ENCODE assay signal across 16 mouse cellular contexts in genomic region chr8:122058951-122059350, GRCm38 (mm10).
DNase-seq lines count a peak whose midpoint lies in the region; ATAC-seq and TF ChIP-seq lines count a peak whose summit lies in the region.
"Had no signal": no experiment of that assay in that cellular context is flagged by ENCODE, and none has a peak within 500 bp of the region (broad histone marks: within the 10 kb centered on the region; RNA-seq: fewer than 3 reads in every experiment).

No protein-coding gene starts in this region.

- H3K9ac ChIP-seq in forebrain, embryonic 14.5 days (ENCODE audit: low read length) = no peak overlapping the region
- no peak overlapping the region for H3K9ac ChIP-seq in forebrain, embryonic 15.5 days (replicated peaks)
- H3K9ac ChIP-seq in lung, postnatal 0 days (replicated peaks; ENCODE audit: low read depth) = no peak overlapping the region
- H3K9ac ChIP-seq in midbrain, embryonic 15.5 days = no peak overlapping the region
- H3K9ac ChIP-seq: intestine, embryonic 15.5 days had no signal

- no peak overlapping the region for H3K27ac ChIP-seq in forebrain, embryonic 14.5 days (ENCODE audit: low read depth, low read length)
- no peak overlapping the region for H3K27ac ChIP-seq in forebrain, embryonic 15.5 days (replicated peaks)
- no peak overlapping the region for H3K27ac ChIP-seq in lung, postnatal 0 days (ENCODE audit: low read length)
- H3K27ac ChIP-seq in midbrain, embryonic 15.5 days = no peak overlapping the region
- H3K27ac ChIP-seq: heart, adult 2 months; intestine, embryonic 15.5 days had no signal

- no peak for ATAC-seq in forebrain, embryonic 14.5 days
- no peak for ATAC-seq in forebrain, embryonic 15.5 days (replicated peaks)
- peak; percentile 8; the same call in 1 of the 2 replicates for ATAC-seq in lung, postnatal 0 days
- ATAC-seq in midbrain, embryonic 15.5 days (replicated peaks) = no peak
- ATAC-seq: intestine, embryonic 15.5 days had no signal

- TF ChIP-seq CTCF in lung, postnatal 0 days (IDR thresholded peaks at IDR 0.05) = no peak

- H3K4me2 ChIP-seq in forebrain, embryonic 14.5 days (ENCODE audit: low read length) = no peak overlapping the region
- H3K4me2 ChIP-seq in forebrain, embryonic 15.5 days (replicated peaks) = no peak overlapping the region
- no peak overlapping the region for H3K4me2 ChIP-seq in lung, postnatal 0 days (replicated peaks; ENCODE audit: low read depth, low read length)
- no peak overlapping the region for H3K4me2 ChIP-seq in midbrain, embryonic 15.5 days
- H3K4me2 ChIP-seq: intestine, embryonic 15.5 days; liver, embryonic 11.5 days had no signal

- no peaks in the 10 kb centered on the region for H3K27me3 ChIP-seq in forebrain, embryonic 14.5 days (replicated peaks; ENCODE audit: control insufficient read depth, insufficient read depth, low read length)
- no peaks in the 10 kb centered on the region for H3K27me3 ChIP-seq in forebrain, embryonic 15.5 days
- no peaks in the 10 kb centered on the region for H3K27me3 ChIP-seq in lung, postnatal 0 days (replicated peaks; ENCODE audit: insufficient read depth, low read length)
- no peaks in the 10 kb centered on the region for H3K27me3 ChIP-seq in midbrain, embryonic 15.5 days (replicated peaks)
- H3K27me3 ChIP-seq: intestine, embryonic 15.5 days had no signal

- H3K4me3 ChIP-seq in forebrain, embryonic 14.5 days (ENCODE audit: low read depth, low read length) = no peak overlapping the region
- H3K4me3 ChIP-seq in forebrain, embryonic 15.5 days = no peak overlapping the region
- no peak overlapping the region for H3K4me3 ChIP-seq in lung, postnatal 0 days (ENCODE audit: low read depth, low read length)
- no peak overlapping the region for H3K4me3 ChIP-seq in midbrain, embryonic 15.5 days
- H3K4me3 ChIP-seq: heart, adult 2 months; intestine, embryonic 15.5 days; myocyte had no signal

- WGBS in forebrain, embryonic 14.5 days = 73% methylated on average over 8 of the region's 8 CpGs
- WGBS in forebrain, embryonic 15.5 days = 68% methylated on average over 8 of the region's 8 CpGs
- 56% methylated on average over 8 of the region's 8 CpGs for WGBS in lung, postnatal 0 days
- 82% methylated on average over 8 of the region's 8 CpGs for WGBS in midbrain, embryonic 15.5 days

- no peaks in the 10 kb centered on the region for H3K36me3 ChIP-seq in forebrain, embryonic 14.5 days (ENCODE audit: control insufficient read depth, insufficient read depth, low read length)
- no peaks in the 10 kb centered on the region for H3K36me3 ChIP-seq in forebrain, embryonic 15.5 days
- H3K36me3 ChIP-seq in lung, postnatal 0 days (ENCODE audit: insufficient read depth, low read length) = no peaks in the 10 kb centered on the region
- H3K36me3 ChIP-seq in midbrain, embryonic 15.5 days (replicated peaks) = no peaks in the 10 kb centered on the region
- H3K36me3 ChIP-seq: intestine, embryonic 15.5 days had no signal

- H3K9me3 ChIP-seq in forebrain, embryonic 14.5 days (replicated peaks; ENCODE audit: control insufficient read depth, low read length) = no peaks in the 10 kb centered on the region
- no peaks in the 10 kb centered on the region for H3K9me3 ChIP-seq in forebrain, embryonic 15.5 days
- H3K9me3 ChIP-seq in lung, postnatal 0 days (ENCODE audit: low read length) = no peaks in the 10 kb centered on the region
- no peaks in the 10 kb centered on the region for H3K9me3 ChIP-seq in midbrain, embryonic 15.5 days
- H3K9me3 ChIP-seq: intestine, embryonic 15.5 days had no signal

- no peaks in the 10 kb centered on the region for H3K4me1 ChIP-seq in forebrain, embryonic 14.5 days (ENCODE audit: control insufficient read depth, insufficient read depth, low read length)
- H3K4me1 ChIP-seq in forebrain, embryonic 15.5 days = no peaks in the 10 kb centered on the region
- no peaks in the 10 kb centered on the region for H3K4me1 ChIP-seq in lung, postnatal 0 days (ENCODE audit: insufficient read depth, low read depth, low read length)
- no peaks in the 10 kb centered on the region for H3K4me1 ChIP-seq in midbrain, embryonic 15.5 days

- no peak for TF ChIP-seq EP300 in lung, postnatal 0 days (IDR thresholded peaks at IDR 0.05)

- DNase-seq in forebrain, embryonic 14.5 days (ENCODE audit: low spot score) = peak; percentile 16
- no peak for DNase-seq in lung, postnatal 0 days (ENCODE audit: low spot score)
- no peak for DNase-seq in lung, adult 18-20 months
- DNase-seq in layer of hippocampus, postnatal 36 days = peak; percentile 50 to 68
- DNase-seq in telencephalon, adult 2 months (ENCODE audit: low read depth, low spot score) = peak; percentile 64
- no peak for DNase-seq in neural tube, embryonic 10.5 days (ENCODE audit: extremely low spot score, low spot score)
- DNase-seq: adrenal gland, adult 8-10 months; cerebellum, postnatal 36 days; heart, adult 2 months; kidney, postnatal 25 days; spleen, adult 18-20 months had no signal

Comparison
In these comparisons a context has a peak if more than half of its experiments do, and no peak if none do; other contexts are left out.
1. DNase-seq: peak in forebrain, embryonic 14.5 days (single experiment), layer of hippocampus, postnatal 36 days (2 of 2) and telencephalon, adult 2 months (single experiment); none in lung, postnatal 0 days (single experiment), lung, adult 18-20 months (0 of 2) and neural tube, embryonic 10.5 days (single experiment).